ENCODE assay signal across 8 mouse cellular contexts in the genomic region with DNA sequence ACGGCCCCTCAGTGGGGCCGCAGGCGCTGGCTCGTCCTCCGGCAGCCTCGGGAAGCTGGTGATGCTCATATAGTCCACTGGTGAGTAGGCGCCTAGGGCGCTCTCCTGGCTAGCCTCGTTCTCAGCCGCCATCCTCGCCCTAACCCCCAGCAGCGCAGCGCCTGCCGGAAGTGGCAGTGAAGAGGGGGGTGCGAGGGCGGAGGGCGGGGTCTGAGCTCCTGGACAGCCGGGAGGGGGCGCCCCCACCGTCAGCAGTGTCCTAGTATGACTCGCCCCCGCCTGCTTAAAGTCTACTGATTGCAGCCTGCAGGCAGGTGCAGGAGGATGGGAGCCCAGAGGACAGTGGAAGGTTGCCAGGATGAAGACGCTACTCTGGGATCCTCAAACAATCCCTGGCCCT. TPM values are rescaled to one million over a fixed set of nuclear protein-coding genes. Genes with fewer than 3 reads are reported as not detected.
A peak's percentile ranks its signal among the peaks of the same experiment; 100 is the strongest.
DNase-seq lines count a peak whose midpoint lies in the region; ATAC-seq and TF ChIP-seq lines count a peak whose summit lies in the region.

No protein-coding gene starts in this region.

- peak; percentile 79 to 83 for DNase-seq in CD8-positive naive resting alpha-beta T cell, adult 2 months (ENCODE audit: low read depth in 2 of 2, low spot score in 2 of 2)
- DNase-seq in cerebellum, adult 11-12 months: peak; percentile 93
- DNase-seq in hindbrain, embryonic 10.5 days (ENCODE audit: low spot score): peak; percentile 72
- DNase-seq in layer of hippocampus, adult 9-10 months (ENCODE audit: low spot score): peak; percentile 49
- peak; percentile 34 for DNase-seq in lung, adult 2 months

- H3K4me1 ChIP-seq in hindbrain, embryonic 10.5 days (replicated peaks): peaks cover 37% of the 10 kb centered on the region
- no peaks in the 10 kb centered on the region for H3K4me1 ChIP-seq in lung, adult 2 months (ENCODE audit: control insufficient read depth, insufficient read depth, low read length)
- H3K4me1 ChIP-seq in testis, adult 2 months (ENCODE audit: control insufficient read depth, insufficient read depth, low read length): peaks cover 5% of the 10 kb centered on the region

- no peaks in the 10 kb centered on the region for H3K9me3 ChIP-seq in hindbrain, embryonic 10.5 days

- peak overlapping the region; percentile 90 for H3K27ac ChIP-seq in hindbrain, embryonic 10.5 days
- no peak overlapping the region for H3K27ac ChIP-seq in testis, adult 2 months (ENCODE audit: control insufficient read depth, insufficient read depth, low read depth, low read length)

- no peak for TF ChIP-seq CTCF in lung, adult 2 months (IDR thresholded peaks at IDR 0.05; ENCODE audit: insufficient read depth, low read length)
- TF ChIP-seq CTCF in testis, adult 2 months (IDR thresholded peaks at IDR 0.05; ENCODE audit: control insufficient read depth, insufficient read depth, insufficient replicate concordance, low read depth, low read length): no peak

- H3K27me3 ChIP-seq in hindbrain, embryonic 10.5 days (ENCODE audit: insufficient read depth, poor library complexity, severe bottlenecking): peaks cover 31% of the 10 kb centered on the region
- no peaks in the 10 kb centered on the region for H3K27me3 ChIP-seq in testis, adult 2 months (ENCODE audit: control insufficient read depth, insufficient read depth, low read length)

- H3K36me3 ChIP-seq in hindbrain, embryonic 10.5 days: no peaks in the 10 kb centered on the region
- no peaks in the 10 kb centered on the region for H3K36me3 ChIP-seq in testis, adult 2 months (ENCODE audit: control insufficient read depth, insufficient read depth, low read length)

- H3K4me3 ChIP-seq in hindbrain, embryonic 10.5 days: peak overlapping the region; percentile 67
- H3K4me3 ChIP-seq in lung, adult 2 months (replicated peaks; ENCODE audit: extremely low read depth, low read depth, low read length): no peak overlapping the region
- peak overlapping the region; percentile 76 for H3K4me3 ChIP-seq in testis, adult 2 months (ENCODE audit: control insufficient read depth, low read depth, low read length)

- 1% methylated on average over 23 of the region's 23 CpGs for WGBS in hindbrain, embryonic 10.5 days
- 2% methylated on average over 22 of the region's 23 CpGs for WGBS in lung, adult 2 months

- TF ChIP-seq POLR2A in lung, adult 2 months (IDR thresholded peaks at IDR 0.05; ENCODE audit: borderline replicate concordance, extremely low read depth, low read depth, low read length): no peak
- TF ChIP-seq POLR2A in testis, adult 2 months (IDR thresholded peaks at IDR 0.05; ENCODE audit: control insufficient read depth, low read depth, low read length): 0 out of 2 replicates have a peak, but pooled peaks have one; percentile 21

- ATAC-seq in frontal cortex, adult (ENCODE audit: low TSS enrichment): peak; percentile 31
- ATAC-seq in neutrophil, adult 5-6 weeks (ENCODE audit: extremely low read depth, insufficient number of reproducible peaks, low FRiP score, poor library complexity, severe bottlenecking): peak; percentile 13; the same call in 1 of the 2 replicates

RNA-seq across cellular contexts. Expression of a gene that starts 3.1 kb away (rescaled TPM):
- 15.6 and 19.7 TPM in 2 replicates for polyA plus RNA-seq in hindbrain, embryonic 10.5 days (2016; fragmentation: Nextera tagmentation; extraction: Ambion mirVana)
- polyA plus RNA-seq in lung, adult 2 months (2012; rRNA removed): 29.7 and 52.6 TPM in 2 replicates
- total RNA-seq in neutrophil, adult 5-6 weeks (2017): 24.4 and 25.8 TPM in 2 replicates
- polyA plus RNA-seq in testis, adult 2 months (2012; rRNA removed): 59.5 TPM in 2 replicates

RNA-seq across cellular contexts. Expression of a gene that starts 3.4 kb away (rescaled TPM):
- 16.6 and 33.1 TPM in 2 replicates for polyA plus RNA-seq in hindbrain, embryonic 10.5 days (2016; fragmentation: Nextera tagmentation; extraction: Ambion mirVana)
- polyA plus RNA-seq in lung, adult 2 months (2012; rRNA removed): 8.0 and 8.3 TPM in 2 replicates
- total RNA-seq in neutrophil, adult 5-6 weeks (2017): not detected in 2 replicates
- polyA plus RNA-seq in testis, adult 2 months (2012; rRNA removed): 70.4 and 76.2 TPM in 2 replicates

RNA-seq across cellular contexts. Expression of a gene that starts 41.0 kb away (rescaled TPM):
- 19.2 and 22.4 TPM in 2 replicates for polyA plus RNA-seq in hindbrain, embryonic 10.5 days (2016; fragmentation: Nextera tagmentation; extraction: Ambion mirVana)
- polyA plus RNA-seq in lung, adult 2 months (2012; rRNA removed): 20.0 and 23.2 TPM in 2 replicates
- 28.5 and 33.2 TPM in 2 replicates for total RNA-seq in neutrophil, adult 5-6 weeks (2017)
- 93.0 and 103 TPM in 2 replicates for polyA plus RNA-seq in testis, adult 2 months (2012; rRNA removed)

Comparison
In these comparisons a context has a peak if more than half of its experiments do, and no peak if none do; other contexts are left out.
1. DNase-seq: peak in every context shown above with its lines; median percentile 93 in cerebellum, adult 11-12 months; 81 in CD8-positive naive resting alpha-beta T cell, adult 2 months; 72 in hindbrain, embryonic 10.5 days; 49 in layer of hippocampus, adult 9-10 months; 34 in lung, adult 2 months.